Mouse (Mus musculus) olfactory bulb, adult 2 months (tissue): ENCODE measurements at regions not wholly inside any gene's neighbourhood (a gene's known extent, or its start where the extent isn't known, plus 50 kb on each side); places are given as distances from the start of the nearest gene placed in this dataset.

Source experiments
- H3K27ac ChIP-seq: fragments of 200-500 bp; 2 replicates; pipeline ENCODE4 v1.5.1; 2012; ENCODE audit warnings: low read depth, low read length; ENCODE audit not compliant: insufficient read depth
- H3K4me1 ChIP-seq: fragments of 200-500 bp; 2 replicates; pipeline ENCODE4 v1.6.1; 2012; ENCODE audit warnings: low read length; ENCODE audit not compliant: control insufficient read depth, insufficient read depth
- H3K4me3 ChIP-seq: fragments of 200-500 bp; 2 replicates; pipeline ENCODE4 v1.5.1; 2012; ENCODE audit warnings: mild to moderate bottlenecking, low read depth, low read length, moderate library complexity; ENCODE audit not compliant: insufficient read depth
- CTCF ChIP-seq: fragments of 200-500 bp; IDR thresholded peaks from 2 replicates; pipeline ENCODE4 v1.5.1; 2012; ENCODE audit warnings: low read depth, mild to moderate bottlenecking, low read length, moderate library complexity; ENCODE audit not compliant: insufficient read depth
- POLR2A ChIP-seq: fragments of 200-500 bp; IDR thresholded peaks from 2 replicates; pipeline ENCODE4 v1.6.1; 2012; ENCODE audit warnings: mild to moderate bottlenecking, low read depth, low read length, moderate library complexity; ENCODE audit not compliant: insufficient read depth
- WGBS: fragments of 180-500 bp; shearing (Covaris S2); methylation state at CpG from one replicate; pipeline ENCODE4 v1.1.7; 2018; 5-methylcytosine and 5-hydroxymethylcytosine counted together

DNA sequence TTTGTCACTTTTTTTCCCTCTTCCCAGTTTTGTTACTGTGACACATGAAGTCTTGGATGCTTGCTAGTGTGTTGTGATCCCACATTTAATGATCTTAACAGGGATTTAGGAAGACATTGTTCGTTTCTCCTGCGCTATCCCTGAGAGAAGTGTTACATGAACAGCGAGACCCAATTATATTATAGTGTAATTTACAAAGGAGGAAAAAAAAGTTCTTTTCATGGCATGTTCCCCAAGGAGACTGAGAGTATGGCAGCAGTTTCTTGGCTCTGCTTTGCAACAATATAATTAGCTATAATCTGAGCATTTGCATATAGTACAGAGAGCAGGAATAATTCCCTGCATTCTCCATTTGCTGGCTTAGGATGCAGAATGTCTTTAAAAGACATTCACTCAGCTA, 168.6 kb downstream of the Insc start:
- Histone ChIP-seq H3K4me3 (no peak overlapping the region), H3K4me1 (no peaks in the 10 kb centered on the region), H3K27ac (no peak overlapping the region)
- no peak for TF ChIP-seq CTCF
- WGBS: 34% methylated on average over 3 of the region's 3 CpGs

DNA sequence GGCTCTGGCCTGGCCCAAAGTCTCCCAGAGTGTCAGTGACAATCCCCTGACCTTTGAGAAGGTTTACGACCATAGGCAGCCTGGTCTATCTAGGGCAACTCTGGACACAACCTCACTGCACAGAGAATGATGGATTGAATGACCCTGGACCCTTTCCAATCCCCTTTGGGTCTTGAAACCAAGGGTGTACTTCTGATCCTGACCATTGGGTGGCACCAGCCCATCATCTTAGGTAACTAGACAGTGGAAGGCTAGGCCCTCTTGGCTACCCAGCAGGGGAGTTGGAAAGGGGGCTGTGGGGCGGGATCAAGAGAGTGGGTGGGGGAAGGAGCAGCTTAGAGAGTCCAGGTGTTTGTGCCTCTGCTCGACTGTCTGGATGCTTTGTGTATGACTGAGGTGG, 178.7 kb downstream of the Insc start:
- no peaks in the 10 kb centered on the region for H3K4me1 ChIP-seq
- no peak overlapping the region for H3K4me3 ChIP-seq
- TF ChIP-seq CTCF (0 out of 2 replicates have a peak, but pooled peaks have one; percentile 16), POLR2A (no peak)
- 22% methylated on average over 3 of the region's 3 CpGs for WGBS
- no peak overlapping the region for H3K27ac ChIP-seq

DNA sequence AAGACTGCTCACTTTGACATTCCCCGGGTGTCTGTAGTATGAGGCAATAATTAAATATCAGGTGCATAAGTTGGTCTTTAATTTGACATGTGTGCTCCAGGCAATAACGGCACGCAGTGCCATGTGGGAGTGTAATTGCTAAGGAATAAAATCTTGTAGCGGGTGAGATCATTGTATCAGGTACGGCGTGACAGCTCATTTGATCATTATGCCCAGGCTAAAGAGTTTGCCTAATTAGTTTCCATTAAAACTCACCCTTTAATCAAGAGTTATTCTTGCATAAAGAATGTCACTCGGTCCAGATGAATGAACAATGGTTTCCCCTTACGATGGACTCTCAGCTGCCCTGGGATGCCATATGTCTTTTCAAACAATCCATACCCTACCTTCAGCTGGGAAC, 190.4 kb downstream of the Insc start:
- no peak overlapping the region for H3K4me3 ChIP-seq

DNA sequence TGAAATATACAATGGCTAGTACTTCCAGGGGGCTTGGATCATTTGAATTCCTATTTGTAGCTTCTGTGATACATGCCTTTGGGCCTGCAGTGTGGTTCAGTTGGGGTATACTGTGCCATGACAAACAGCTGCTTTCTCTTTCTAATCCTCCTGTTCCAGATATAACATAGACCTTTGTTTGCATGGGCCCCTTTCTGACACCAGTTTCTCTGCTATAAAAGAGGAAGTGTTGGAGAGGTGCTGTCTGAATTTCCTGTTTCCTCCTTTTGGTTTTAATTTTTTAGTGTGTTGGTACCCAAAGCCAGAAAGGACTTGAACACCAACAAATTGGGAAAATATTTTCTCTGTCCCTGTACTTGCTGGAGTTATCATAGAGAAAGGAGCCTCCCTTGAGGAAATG, 207.3 kb downstream of the Insc start:
- TF ChIP-seq CTCF: no peak
- TF ChIP-seq POLR2A: no peak
- Histone ChIP-seq H3K4me3 (no peak overlapping the region), H3K27ac (no peak overlapping the region), H3K4me1 (no peaks in the 10 kb centered on the region)

More for the DNA sequence above, 190.4 kb downstream of the Insc start:
- Histone ChIP-seq H3K4me1 (no peaks in the 10 kb centered on the region), H3K27ac (no peak overlapping the region)
- 55% methylated on average over 8 of the region's 8 CpGs for WGBS
- no peak for TF ChIP-seq CTCF
- no peak for TF ChIP-seq POLR2A

DNA sequence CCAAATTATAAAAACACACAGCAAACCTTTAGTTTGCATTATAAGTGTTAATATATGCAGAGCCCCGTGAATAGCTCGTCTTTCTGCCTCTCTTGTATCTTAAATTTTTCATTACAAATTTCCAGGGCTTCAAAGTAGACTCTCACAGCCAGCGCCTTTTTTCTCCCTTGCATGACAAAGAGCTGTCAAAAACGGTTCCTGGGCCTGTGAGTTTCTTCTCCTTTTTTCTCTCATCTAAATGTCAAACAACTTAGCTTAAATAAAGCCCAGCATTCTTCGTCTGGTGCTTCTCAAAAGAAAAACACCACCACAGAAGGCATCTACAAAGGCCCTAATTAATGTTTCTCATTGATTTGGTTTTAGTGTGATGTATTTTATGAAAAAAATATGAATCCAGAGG, 219.7 kb downstream of the Insc start:
- TF ChIP-seq POLR2A (no peak), CTCF (no peak)
- WGBS: 60% methylated on average over 5 of the region's 5 CpGs
- Histone ChIP-seq H3K4me1 (no peaks in the 10 kb centered on the region), H3K4me3 (no peak overlapping the region), H3K27ac (no peak overlapping the region)

DNA sequence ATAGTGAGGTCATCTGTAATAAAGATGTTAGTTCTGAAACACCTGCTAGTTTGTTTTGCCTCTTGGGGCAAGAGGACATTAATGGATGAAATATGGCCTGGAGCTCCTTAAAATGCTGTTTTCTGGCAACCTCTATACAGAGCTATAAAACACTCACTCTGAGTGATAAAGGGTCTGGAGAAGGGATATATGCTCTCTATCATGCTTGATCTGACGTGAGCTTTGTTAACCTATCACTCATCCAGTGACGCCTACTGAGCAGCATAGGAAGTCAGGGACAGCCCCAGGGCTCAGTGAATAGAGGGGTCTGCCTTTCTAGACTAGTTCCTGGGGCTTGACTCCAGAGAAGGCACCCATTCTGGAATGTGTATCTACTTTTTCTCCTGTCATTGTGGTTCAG, 222.4 kb downstream of the Insc start:
- Histone ChIP-seq H3K4me3 (no peak overlapping the region), H3K27ac (no peak overlapping the region), H3K4me1 (no peaks in the 10 kb centered on the region)
- WGBS: 79% methylated on average over 2 of the region's 2 CpGs
- TF ChIP-seq POLR2A: no peak
- no peak for TF ChIP-seq CTCF

DNA sequence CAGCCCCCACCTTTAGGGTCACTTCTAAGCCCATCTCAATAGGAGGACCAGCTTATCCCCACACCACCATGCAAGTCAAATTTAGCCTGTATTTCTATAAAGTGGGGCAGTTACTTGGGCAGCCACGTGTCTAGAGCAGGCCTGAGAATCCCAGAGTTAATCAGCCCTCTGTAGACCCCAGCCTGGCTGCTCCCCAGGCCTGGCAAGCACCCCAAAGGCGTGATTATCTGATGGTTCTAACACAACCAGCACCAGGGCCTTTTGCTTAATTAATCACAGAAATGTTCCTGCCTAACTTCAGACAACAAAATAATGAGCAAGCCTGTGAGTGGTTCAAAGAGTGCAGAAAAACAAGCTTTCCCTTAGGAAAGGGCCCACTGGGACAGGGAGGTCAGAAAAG, 243.0 kb downstream of the Insc start:
- WGBS: 60% methylated on average over 2 of the region's 2 CpGs
- TF ChIP-seq CTCF (no peak), POLR2A (no peak)
- H3K4me3 ChIP-seq: no peak overlapping the region

DNA sequence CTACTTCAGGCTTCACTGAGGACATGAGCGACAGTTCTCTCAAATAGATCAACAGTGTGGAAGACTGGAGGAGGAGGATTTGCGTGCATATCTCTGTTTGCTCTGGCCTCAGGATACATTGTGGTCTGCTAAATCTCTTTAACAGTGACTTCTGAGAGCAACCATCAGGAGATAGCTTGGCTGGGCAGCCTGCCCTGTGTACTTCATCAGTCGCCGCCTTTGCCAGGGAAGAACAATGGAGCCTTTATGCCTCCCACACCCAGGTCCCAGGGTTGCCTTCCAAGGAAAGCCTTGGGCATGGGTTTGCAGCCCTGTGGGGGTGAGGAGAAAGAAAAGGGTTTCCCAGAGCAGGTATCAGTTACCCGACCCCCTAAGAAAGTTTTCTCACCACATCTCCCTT, 247.8 kb downstream of the Insc start:
- TF ChIP-seq CTCF: no peak
- TF ChIP-seq POLR2A: no peak
- 53% methylated on average over 5 of the region's 5 CpGs for WGBS
- no peak overlapping the region for H3K4me3 ChIP-seq

More for the DNA sequence above, 243.0 kb downstream of the Insc start:
- Histone ChIP-seq H3K4me1 (no peaks in the 10 kb centered on the region), H3K27ac (no peak overlapping the region)

DNA sequence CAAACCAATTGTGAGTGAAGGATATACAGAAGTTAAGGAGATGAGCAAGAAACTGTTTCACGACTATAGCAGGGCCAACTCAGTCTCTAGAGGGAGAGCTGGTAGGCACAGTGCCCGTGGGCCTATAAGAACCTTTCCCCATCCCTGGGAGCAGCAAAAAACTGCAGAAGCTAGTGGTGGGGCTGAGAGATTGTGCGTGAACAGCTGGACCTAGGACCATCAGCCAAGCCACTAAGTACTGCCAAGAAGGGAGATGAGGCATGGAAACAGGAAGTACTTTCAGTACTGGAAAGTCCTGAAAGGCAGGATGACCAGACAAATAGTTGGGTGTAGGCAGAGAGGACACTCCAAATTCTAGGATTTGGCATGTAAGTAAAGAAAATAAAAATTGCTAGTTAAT, 248.9 kb downstream of the Insc start:
- WGBS: 92% methylated on average over 3 of the region's 3 CpGs
- TF ChIP-seq CTCF (no peak), POLR2A (no peak)
- Histone ChIP-seq H3K4me1 (no peaks in the 10 kb centered on the region), H3K4me3 (no peak overlapping the region), H3K27ac (no peak overlapping the region)

More for the DNA sequence above, 247.8 kb downstream of the Insc start:
- H3K4me1 ChIP-seq: no peaks in the 10 kb centered on the region
- H3K27ac ChIP-seq: no peak overlapping the region
